Mouse (Mus musculus): ENCODE measurements at regions not wholly inside any gene's neighbourhood (a gene's known extent, or its start where the extent isn't known, plus 50 kb on each side); places are given as distances from the start of the nearest gene placed in this dataset.

- WGBS, result 87% methylated on average over 13 of the region's 13 CpGs
- H3K4me1 ChIP-seq (ENCODE audit: control insufficient read depth, insufficient read depth, low read length), result no peaks in the 10 kb centered on the region
- DNase-seq, result no peak
- TF ChIP-seq POLR2A (IDR thresholded peaks at IDR 0.05; ENCODE audit: borderline replicate concordance, extremely low read depth, low read depth, low read length) (no peak), CTCF (IDR thresholded peaks at IDR 0.05; ENCODE audit: insufficient read depth, low read length) (no peak)
- H3K4me3 ChIP-seq (replicated peaks; ENCODE audit: extremely low read depth, low read depth, low read length), result no peak overlapping the region
These were observed 281.9 kb upstream of the Cnr1 start for GRCm38 (mm10) chr4:33642526-33642925.

- 72% methylated on average over 2 of the region's 2 CpGs for WGBS
- Histone ChIP-seq H3K4me1 (ENCODE audit: control insufficient read depth, insufficient read depth, low read length) (no peaks in the 10 kb centered on the region), H3K4me3 (replicated peaks; ENCODE audit: extremely low read depth, low read depth, low read length) (no peak overlapping the region)
- no peak for TF ChIP-seq CTCF (IDR thresholded peaks at IDR 0.05; ENCODE audit: insufficient read depth, low read length)
- TF ChIP-seq POLR2A (IDR thresholded peaks at IDR 0.05; ENCODE audit: borderline replicate concordance, extremely low read depth, low read depth, low read length), result no peak
- no peak for DNase-seq
These were observed 279.2 kb upstream of the Cnr1 start for GRCm38 (mm10) chr4:33645217-33645616.

- 70% methylated on average over 5 of the region's 5 CpGs for WGBS
- DNase-seq, result no peak
- no peak overlapping the region for H3K4me3 ChIP-seq (replicated peaks; ENCODE audit: extremely low read depth, low read depth, low read length)
- H3K4me1 ChIP-seq (ENCODE audit: control insufficient read depth, insufficient read depth, low read length), result no peaks in the 10 kb centered on the region
- TF ChIP-seq CTCF (IDR thresholded peaks at IDR 0.05; ENCODE audit: insufficient read depth, low read length) (no peak), POLR2A (IDR thresholded peaks at IDR 0.05; ENCODE audit: borderline replicate concordance, extremely low read depth, low read depth, low read length) (no peak)
These were observed 273.1 kb upstream of the Cnr1 start for GRCm38 (mm10) chr4:33651292-33651691.

GRCm38 (mm10) chr4:33659766-33660165 is 264.6 kb upstream of the Cnr1 start:
- no peak for DNase-seq
- TF ChIP-seq CTCF (IDR thresholded peaks at IDR 0.05; ENCODE audit: insufficient read depth, low read length), result no peak
- TF ChIP-seq POLR2A (IDR thresholded peaks at IDR 0.05; ENCODE audit: borderline replicate concordance, extremely low read depth, low read depth, low read length), result no peak
- 85% methylated on average over 14 of the region's 14 CpGs for WGBS
- no peaks in the 10 kb centered on the region for H3K4me1 ChIP-seq (ENCODE audit: control insufficient read depth, insufficient read depth, low read length)
- H3K4me3 ChIP-seq (replicated peaks; ENCODE audit: extremely low read depth, low read depth, low read length), result no peak overlapping the region

- no peak for TF ChIP-seq CTCF (IDR thresholded peaks at IDR 0.05; ENCODE audit: insufficient read depth, low read length)
- TF ChIP-seq POLR2A (IDR thresholded peaks at IDR 0.05; ENCODE audit: borderline replicate concordance, extremely low read depth, low read depth, low read length), result no peak
- 66% methylated on average over 5 of the region's 5 CpGs for WGBS
- Histone ChIP-seq H3K4me1 (ENCODE audit: control insufficient read depth, insufficient read depth, low read length) (no peaks in the 10 kb centered on the region), H3K4me3 (replicated peaks; ENCODE audit: extremely low read depth, low read depth, low read length) (no peak overlapping the region)
- no peak for DNase-seq
These were observed 263.8 kb upstream of the Cnr1 start for GRCm38 (mm10) chr4:33660553-33660952.

- H3K4me3 ChIP-seq (replicated peaks; ENCODE audit: extremely low read depth, low read depth, low read length), result no peak overlapping the region
- WGBS, result 86% methylated on average over 3 of the region's 3 CpGs
- no peak for DNase-seq
- H3K4me1 ChIP-seq (ENCODE audit: control insufficient read depth, insufficient read depth, low read length), result no peaks in the 10 kb centered on the region
- TF ChIP-seq POLR2A (IDR thresholded peaks at IDR 0.05; ENCODE audit: borderline replicate concordance, extremely low read depth, low read depth, low read length) (no peak), CTCF (IDR thresholded peaks at IDR 0.05; ENCODE audit: insufficient read depth, low read length) (no peak)
These were observed 262.5 kb upstream of the Cnr1 start for GRCm38 (mm10) chr4:33661862-33662261.

GRCm38 (mm10) chr4:33662965-33663364 is 261.4 kb upstream of the Cnr1 start:
- H3K4me3 ChIP-seq (replicated peaks; ENCODE audit: extremely low read depth, low read depth, low read length), result no peak overlapping the region
- TF ChIP-seq POLR2A (IDR thresholded peaks at IDR 0.05; ENCODE audit: borderline replicate concordance, extremely low read depth, low read depth, low read length), result no peak
- no peak for TF ChIP-seq CTCF (IDR thresholded peaks at IDR 0.05; ENCODE audit: insufficient read depth, low read length)
- H3K4me1 ChIP-seq (ENCODE audit: control insufficient read depth, insufficient read depth, low read length), result no peaks in the 10 kb centered on the region
- DNase-seq, result no peak
- 62% methylated on average over 11 of the region's 11 CpGs for WGBS

- Histone ChIP-seq H3K4me1 (ENCODE audit: control insufficient read depth, insufficient read depth, low read length) (no peaks in the 10 kb centered on the region), H3K4me3 (replicated peaks; ENCODE audit: extremely low read depth, low read depth, low read length) (no peak overlapping the region)
- no peak for DNase-seq
- no peak for TF ChIP-seq POLR2A (IDR thresholded peaks at IDR 0.05; ENCODE audit: borderline replicate concordance, extremely low read depth, low read depth, low read length)
- TF ChIP-seq CTCF (IDR thresholded peaks at IDR 0.05; ENCODE audit: insufficient read depth, low read length), result no peak
- whole genome bisulfite sequencing, result 51% methylated on average over 11 of the region's 11 CpGs
These were observed 260.5 kb upstream of the Cnr1 start for GRCm38 (mm10) chr4:33663616-33664473.

GRCm38 (mm10) chr4:33664474-33664822 is 259.9 kb upstream of the Cnr1 start:
- no peak for DNase-seq
- WGBS, result 68% methylated on average over 5 of the region's 5 CpGs
- TF ChIP-seq POLR2A (IDR thresholded peaks at IDR 0.05; ENCODE audit: borderline replicate concordance, extremely low read depth, low read depth, low read length) (no peak), CTCF (IDR thresholded peaks at IDR 0.05; ENCODE audit: insufficient read depth, low read length) (no peak)
- H3K4me1 ChIP-seq (ENCODE audit: control insufficient read depth, insufficient read depth, low read length), result no peaks in the 10 kb centered on the region
- no peak overlapping the region for H3K4me3 ChIP-seq (replicated peaks; ENCODE audit: extremely low read depth, low read depth, low read length)

GRCm38 (mm10) chr4:33665250-33665873 is 259.0 kb upstream of the Cnr1 start:
- no peak for DNase-seq
- WGBS, result 67% methylated on average over 14 of the region's 14 CpGs
- no peaks in the 10 kb centered on the region for H3K4me1 ChIP-seq (ENCODE audit: control insufficient read depth, insufficient read depth, low read length)
- no peak overlapping the region for H3K4me3 ChIP-seq (replicated peaks; ENCODE audit: extremely low read depth, low read depth, low read length)
- no peak for TF ChIP-seq POLR2A (IDR thresholded peaks at IDR 0.05; ENCODE audit: borderline replicate concordance, extremely low read depth, low read depth, low read length)
- no peak for TF ChIP-seq CTCF (IDR thresholded peaks at IDR 0.05; ENCODE audit: insufficient read depth, low read length)
